Mouse (Mus musculus) myocyte (in vitro differentiated cells): ENCODE measurements around the gene Egln1. TPM values are rescaled to one million over a fixed set of nuclear protein-coding genes. Genes with fewer than 3 reads are reported as not detected.
A peak's percentile ranks its signal among the peaks of the same experiment; 100 is the strongest.

ENCODE experiments used
- H3K27me3 ChIP-seq: one replicate; pipeline ENCODE4 v1.6.1; 2011; ENCODE audit not compliant: control insufficient read depth, insufficient read depth, insufficient read length
- H3K36me3 ChIP-seq: one replicate; pipeline ENCODE4 v1.6.1; 2011; ENCODE audit not compliant: control insufficient read depth, insufficient read depth
- H3K4me2 ChIP-seq: one replicate; pipeline ENCODE4 v1.6.1; 2011; ENCODE audit warnings: low read depth, control low read depth
- H3K4me3 ChIP-seq: one replicate; pipeline ENCODE4 v1.5.1; 2011; ENCODE audit warnings: mild to moderate bottlenecking, control low read depth, moderate library complexity
- H3K79me2 ChIP-seq: one replicate; pipeline ENCODE4 v1.6.1; 2011; ENCODE audit not compliant: control insufficient read depth, insufficient read depth
- H3ac ChIP-seq: one replicate; pipeline ENCODE4 v1.6.1; 2011; ENCODE audit not compliant: control insufficient read depth, insufficient read length
- CEBPB ChIP-seq: IDR thresholded peaks from 2 replicates; pipeline ENCODE4 v1.6.1; 2011; ENCODE audit warnings: mild to moderate bottlenecking, moderate library complexity; ENCODE audit not compliant: poor library complexity, insufficient read depth, severe bottlenecking
- E2F4 ChIP-seq: IDR thresholded peaks from one replicate; pipeline ENCODE4 v1.6.1; 2011; ENCODE audit warnings: mild to moderate bottlenecking, control low read depth, moderate library complexity; ENCODE audit not compliant: insufficient read depth
- MAX ChIP-seq: IDR thresholded peaks from one replicate; pipeline ENCODE4 v1.6.1; 2011; ENCODE audit warnings: low read depth, mild to moderate bottlenecking, control low read depth
- MYOD1 ChIP-seq, 3 experiments: IDR thresholded peaks; one replicate each; pipeline ENCODE4 v1.6.1; 2011; ENCODE audit warnings: control low read depth in 2 of 3, low read depth in 2 of 3, mild to moderate bottlenecking in 2 of 3, moderate library complexity in 1 of 3; ENCODE audit not compliant: insufficient read length in 2 of 3, control insufficient read depth in 1 of 3
- MYOG ChIP-seq, 3 experiments: IDR thresholded peaks; one replicate each; pipeline ENCODE4 v1.6.1; 2011; ENCODE audit warnings: control low read depth in 2 of 3, low read depth in 2 of 3, mild to moderate bottlenecking in 2 of 3; ENCODE audit not compliant: insufficient read length in 2 of 3, control insufficient read depth in 1 of 3, insufficient read depth in 1 of 3
- POLR2A ChIP-seq: IDR thresholded peaks from one replicate; pipeline ENCODE4 v1.6.1; 2011; ENCODE audit warnings: low read depth, mild to moderate bottlenecking, control low read depth, moderate library complexity; ENCODE audit not compliant: insufficient read length
- POLR2AphosphoS2 ChIP-seq: IDR thresholded peaks from one replicate; pipeline ENCODE4 v1.6.1; 2011; ENCODE audit warnings: low read depth, control low read depth; ENCODE audit not compliant: insufficient read length
- REST ChIP-seq: IDR thresholded peaks from one replicate; pipeline ENCODE4 v1.6.1; 2011; ENCODE audit warnings: mild to moderate bottlenecking, control low read depth, moderate library complexity; ENCODE audit not compliant: insufficient read depth, insufficient read length
- SRF ChIP-seq: IDR thresholded peaks from one replicate; pipeline ENCODE4 v1.6.1; 2011; ENCODE audit warnings: low read depth; ENCODE audit not compliant: control insufficient read depth, insufficient read length
- TCF12 ChIP-seq: IDR thresholded peaks from one replicate; pipeline ENCODE4 v1.6.1; 2011; ENCODE audit warnings: mild to moderate bottlenecking, control low read depth; ENCODE audit not compliant: poor library complexity, insufficient read depth, severe bottlenecking
- TCF3 ChIP-seq: IDR thresholded peaks from one replicate; pipeline ENCODE4 v1.6.1; 2011; ENCODE audit warnings: low read depth, control low read depth; ENCODE audit not compliant: insufficient read length
- USF1 ChIP-seq: IDR thresholded peaks from one replicate; pipeline ENCODE4 v1.6.1; 2011; ENCODE audit warnings: low read depth, mild to moderate bottlenecking, control low read depth, moderate library complexity
- polyA plus RNA-seq: library from polyadenylated mRNA; unstranded; fragments of >200 nt; fragmentation: generic; extraction: Trizol; gene quantifications from one replicate; pipeline ENCODE4 v1.2.1, GENCODE M21; 2012; ENCODE audit warnings: missing spikeins

The Egln1 gene
- polyA plus RNA-seq, 1 experiment: 35.8 TPM

GRCm38 (mm10) chr8:124926351-124926771 lies 22.8 kb downstream of the Egln1 start:
- no peak overlapping the region for H3ac ChIP-seq
- H3K27me3 ChIP-seq: no peaks in the 10 kb centered on the region
- H3K4me3 ChIP-seq: no peak overlapping the region
- H3K4me2 ChIP-seq: peak overlapping the region; percentile 59
- peaks cover 67% of the 10 kb centered on the region for H3K79me2 ChIP-seq
- TF ChIP-seq MAX: peak; percentile 62
- TF ChIP-seq TCF12: no peak
- peak in 1 of 3 experiments; percentile 22 for TF ChIP-seq MYOG (IDR thresholded peaks at IDR 0.05; ENCODE audit: control insufficient read depth in 1 of 3, insufficient read depth in 1 of 3, insufficient read length in 2 of 3, low read depth in 2 of 3)
- no peak for TF ChIP-seq TCF3
- TF ChIP-seq USF1: peak; percentile 43
- peak in 2 of 3 experiments; percentile 23 to 41 for TF ChIP-seq MYOD1 (IDR thresholded peaks at IDR 0.05; ENCODE audit: control insufficient read depth in 1 of 3, insufficient read length in 2 of 3, low read depth in 2 of 3)
- TF ChIP-seq E2F4: no peak
- no peak for TF ChIP-seq CEBPB
- no peak for TF ChIP-seq POLR2AphosphoS2
- no peaks in the 10 kb centered on the region for H3K36me3 ChIP-seq

- peaks cover 67% of the 10 kb centered on the region for H3K79me2 ChIP-seq
- no peak overlapping the region for H3ac ChIP-seq
- H3K4me2 ChIP-seq: peak overlapping the region; percentile 59
- no peaks in the 10 kb centered on the region for H3K36me3 ChIP-seq
- no peak for TF ChIP-seq REST
- peak in 2 of 3 experiments; percentile 73 to 75 for TF ChIP-seq MYOD1 (IDR thresholded peaks at IDR 0.05; ENCODE audit: control insufficient read depth in 1 of 3, insufficient read length in 2 of 3, low read depth in 2 of 3)
- TF ChIP-seq USF1: peak; percentile 85
- TF ChIP-seq E2F4: no peak
- TF ChIP-seq SRF: no peak
- TF ChIP-seq CEBPB: no peak
- TF ChIP-seq TCF12: no peak
- TF ChIP-seq POLR2AphosphoS2: no peak
- TF ChIP-seq TCF3: no peak
- peak; percentile 35 to 83 (median 74) for TF ChIP-seq MYOG (IDR thresholded peaks at IDR 0.05; ENCODE audit: control insufficient read depth in 1 of 3, insufficient read depth in 1 of 3, insufficient read length in 2 of 3, low read depth in 2 of 3)
- TF ChIP-seq MAX: no peak
- no peak for TF ChIP-seq POLR2A
- no peaks in the 10 kb centered on the region for H3K27me3 ChIP-seq
- H3K4me3 ChIP-seq: no peak overlapping the region
These were observed 23.4 kb downstream of the Egln1 start for GRCm38 (mm10) chr8:124925544-124926266.

GRCm38 (mm10) chr8:124923971-124924652 lies 25.0 kb downstream of the Egln1 start:
- Histone ChIP-seq H3K4me3 (no peak overlapping the region), H3K27me3 (no peaks in the 10 kb centered on the region), H3ac (no peak overlapping the region), H3K4me2 (no peak overlapping the region), H3K36me3 (no peaks in the 10 kb centered on the region), H3K79me2 (peaks cover 67% of the 10 kb centered on the region)
- TF ChIP-seq MYOD1 (IDR thresholded peaks at IDR 0.05; ENCODE audit: control insufficient read depth in 1 of 3, insufficient read length in 2 of 3, low read depth in 2 of 3): peak in 1 of 3 experiments; percentile 33
- TF ChIP-seq CEBPB: no peak
- TF ChIP-seq E2F4: no peak
- TF ChIP-seq MYOG (IDR thresholded peaks at IDR 0.05; ENCODE audit: control insufficient read depth in 1 of 3, insufficient read depth in 1 of 3, insufficient read length in 2 of 3, low read depth in 2 of 3): peak in 1 of 3 experiments; percentile 31

- Histone ChIP-seq H3K4me2 (peak overlapping the region; percentile 64), H3K27me3 (no peaks in the 10 kb centered on the region), H3K79me2 (peaks cover 68% of the 10 kb centered on the region), H3K36me3 (no peaks in the 10 kb centered on the region), H3K4me3 (no peak overlapping the region), H3ac (no peak overlapping the region)
- TF ChIP-seq USF1 (peak; percentile 58), TCF3 (no peak), CEBPB (no peak), POLR2A (no peak), REST (no peak)
These were observed 26.5 kb downstream of the Egln1 start for GRCm38 (mm10) chr8:124922490-124923089.
